Mouse (Mus musculus) liver, embryonic 14.5 days (tissue): ENCODE data around the gene Gm49359.
A peak's percentile ranks its signal among the peaks of the same experiment; 100 is the strongest.
"Not testable (repeated sequence)": the region's sequence is repeated elsewhere in the genome, so short reads cannot be mapped to it uniquely, and the experiment has no call there.

ENCODE experiments used
- CTCF ChIP-seq: IDR thresholded peaks from 2 replicates; pipeline ENCODE4 v1.5.1; 2016; ENCODE audit warnings: antibody characterized with exemption, low read depth, control low read depth
- EP300 ChIP-seq: IDR thresholded peaks from 2 replicates; pipeline ENCODE4 v1.6.1; 2016; ENCODE audit warnings: antibody characterized with exemption, low read depth

DNA sequence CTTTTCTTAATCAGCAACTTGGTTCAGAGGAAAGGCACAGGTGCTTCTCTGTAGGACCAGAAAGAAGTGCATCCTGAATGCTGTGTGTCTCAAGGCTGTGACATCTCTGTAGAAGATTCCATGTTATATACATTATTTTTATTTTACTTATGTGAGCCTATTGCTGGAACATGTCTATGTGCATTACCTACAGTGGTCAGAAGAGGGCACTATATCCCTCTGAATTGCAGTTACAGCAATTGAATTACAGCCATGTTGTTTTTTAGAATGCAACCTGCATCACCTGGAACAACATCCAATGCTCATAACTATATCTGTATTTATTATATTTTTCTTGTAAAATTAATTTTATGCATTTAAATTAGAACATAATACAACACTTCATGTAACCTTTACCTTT, 3.3 kb upstream of the Gm49359 start:
- TF ChIP-seq CTCF: peak; percentile 57
- TF ChIP-seq EP300: not testable (repeated sequence)
